Mouse (Mus musculus): ENCODE data around the gene Mosmo. TPM values are rescaled to one million over a fixed set of nuclear protein-coding genes. Genes with fewer than 3 reads are reported as not detected.

The Mosmo gene
- 10 to 100 TPM; 43.3 to 54.1 (median 52.1) TPM for total RNA-seq (2022)

- DNase-seq = peak; percentile 34
Measured at GRCm38 (mm10) chr7:120677001-120677643, at the start of gene Mosmo. Gene Mosmo (plus strand): TSS chr7:120677618.

- DNase-seq = no peak
Measured at GRCm38 (mm10) chr7:120632518-120632917, 44.9 kb upstream of the Mosmo start.

- no peak for DNase-seq
Measured at GRCm38 (mm10) chr7:120634301-120634700, 43.1 kb upstream of the Mosmo start.

- peak; percentile 80 for DNase-seq
Measured at GRCm38 (mm10) chr7:120634711-120635361, 42.6 kb upstream of the Mosmo start, which contains the start of gene Uqcrc2. Gene Uqcrc2 (plus strand): TSS chr7:120635176.

- no peak for DNase-seq
Measured at GRCm38 (mm10) chr7:120635362-120635781, 42.0 kb upstream of the Mosmo start.

GRCm38 (mm10) chr7:120635821-120636220 lies 41.6 kb upstream of the Mosmo start:
- DNase-seq = no peak

GRCm38 (mm10) chr7:120643217-120643616 lies 34.2 kb upstream of the Mosmo start:
- DNase-seq = no peak

GRCm38 (mm10) chr7:120647849-120648248 lies 29.6 kb upstream of the Mosmo start:
- DNase-seq = no peak

GRCm38 (mm10) chr7:120662079-120662478 lies 15.3 kb upstream of the Mosmo start:
- DNase-seq = no peak

GRCm38 (mm10) chr7:120670153-120670875 lies 7.1 kb upstream of the Mosmo start, which contains the start of gene Pdzd9:
Gene Pdzd9 (minus strand): TSS chr7:120670343.
- peak; percentile 35 for DNase-seq

- DNase-seq = no peak
Measured at GRCm38 (mm10) chr7:120671271-120671670, 6.1 kb upstream of the Mosmo start.

- peak; percentile 30 for DNase-seq
Measured at GRCm38 (mm10) chr7:120677764-120678531, 530 bp downstream of the Mosmo start.

GRCm38 (mm10) chr7:120679023-120679422 lies 1.6 kb downstream of the Mosmo start:
- DNase-seq = no peak

GRCm38 (mm10) chr7:120682002-120682401 lies 4.6 kb downstream of the Mosmo start:
- DNase-seq = no peak

- DNase-seq = no peak
Measured at GRCm38 (mm10) chr7:120684731-120685161, 7.3 kb downstream of the Mosmo start.

- no peak for DNase-seq
Measured at GRCm38 (mm10) chr7:120685227-120685626, 7.8 kb downstream of the Mosmo start.

GRCm38 (mm10) chr7:120690634-120691033 lies 13.2 kb downstream of the Mosmo start:
- no peak for DNase-seq

GRCm38 (mm10) chr7:120693831-120694375 lies 16.5 kb downstream of the Mosmo start:
- DNase-seq = no peak

- DNase-seq = no peak
Measured at GRCm38 (mm10) chr7:120695196-120695595, 17.8 kb downstream of the Mosmo start.

GRCm38 (mm10) chr7:120695641-120696040 lies 18.2 kb downstream of the Mosmo start:
- DNase-seq = no peak

- no peak for DNase-seq
Measured at GRCm38 (mm10) chr7:120696331-120696730, 18.9 kb downstream of the Mosmo start.

- no peak for DNase-seq
Measured at GRCm38 (mm10) chr7:120699586-120699985, 22.2 kb downstream of the Mosmo start.
